Mouse (Mus musculus) left cerebral cortex, postnatal 14 days (tissue): ENCODE data around the gene Sos2. TPM values are rescaled to one million over a fixed set of nuclear protein-coding genes. Genes with fewer than 3 reads are reported as not detected.

Experiments
- DNase-seq, 2 experiments: peaks; one replicate each; pipeline ENCODE4 v3.0.0; 2021 to 2022; ENCODE audit warnings: low spot score in 2 of 2, mixed read lengths in 1 of 2
- intact Hi-C: fragments of 180-260 bp; cut with DNase I; formaldehyde crosslinking; loops from one replicate; pipeline ENCODE4 v1.15.1; 2025
- microRNA-seq, 2 experiments: library from miRNA; unstranded; fragments of <30 nt; microRNA quantifications; one replicate each; pipeline ENCODE4 v1.2.0; 2022
- total RNA-seq, 2 experiments: library from RNA; stranded (reverse); gene quantifications; 2 replicates each; pipeline ENCODE4 v1.2.3; 2021

The Sos2 gene
- total RNA-seq, 2 experiments from 2014 or later = 31.5 to 34.3 TPM

DNA sequence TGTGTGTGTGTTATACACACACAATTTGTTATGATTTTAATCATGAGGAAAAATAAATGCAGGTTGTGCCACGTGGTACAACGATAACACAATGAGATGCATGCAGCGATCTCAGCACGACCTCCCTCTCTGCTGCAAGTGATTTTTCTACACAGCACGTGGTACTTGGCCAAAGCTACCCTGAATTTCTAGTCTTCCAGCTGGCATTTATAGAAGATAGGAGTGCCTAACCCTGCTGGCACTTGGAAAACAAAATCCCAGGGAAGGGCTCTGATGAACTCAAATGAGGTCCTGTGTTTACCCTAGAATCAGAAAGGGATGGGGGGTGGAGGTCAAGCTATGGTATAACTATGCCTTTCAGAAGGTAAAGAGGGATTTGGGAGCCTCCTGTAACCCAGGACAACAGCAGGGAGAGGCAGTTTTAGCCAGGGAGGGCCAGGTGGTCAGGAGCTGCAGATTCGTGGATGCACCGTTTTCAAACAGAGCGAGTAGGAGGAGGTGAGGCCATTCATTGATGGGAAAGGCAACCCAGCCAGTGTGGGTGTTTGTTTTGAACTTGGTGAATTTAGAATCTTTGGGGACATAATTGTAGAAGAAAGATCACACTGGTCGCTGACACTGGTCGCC is 144.9 kb downstream of the Sos2 start:
- DNase-seq = no peak
- intact Hi-C loops = no loop called here

Small RNAs within 50 kb of the gene (microRNA-seq; reads per million reads assigned to microRNA genes)
- 0 reads per million in 2 experiments for gene Gm23018

Other genes starting within 250 kb of the Sos2 start
- 10 to 100 TPM; 23.1 to 26.1 TPM for gene Vcpkmt, start 98.8 kb downstream of the Sos2 start, total RNA-seq
- gene L2hgdh, start 43.0 kb upstream of the Sos2 start, total RNA-seq = 10 to 100 TPM; 13.3 to 14.3 TPM
- 10 to 100 TPM; 25.4 to 34.8 TPM for gene Atp5s, start 43.1 kb upstream of the Sos2 start, total RNA-seq
- gene Cdkl1, start 109.4 kb upstream of the Sos2 start, total RNA-seq = 10 to 100 TPM; 33.7 to 39.1 TPM
- gene Atl1, start 210.8 kb upstream of the Sos2 start, total RNA-seq = 100 to 1,000 TPM; 251 to 254 TPM
- 10 to 100 TPM; 40.4 to 43.6 TPM for gene Map4k5, start 211.3 kb upstream of the Sos2 start, total RNA-seq